Mouse (Mus musculus) forebrain, embryonic 14.5 days (tissue): ENCODE results near the gene Fcrl1. TPM values are rescaled to one million over a fixed set of nuclear protein-coding genes. Genes with fewer than 3 reads are reported as not detected.

Experiments used
- ATAC-seq: fragments of 200-750 bp; cut with Nextera tagmentation; 2 replicates; pipeline ENCODE4 v1.8.0; 2017; ENCODE audit warnings: mild to moderate bottlenecking, moderate library complexity
- DNase-seq: peaks from one replicate; pipeline ENCODE4 v3.0.0-alpha.2; 2015; ENCODE audit warnings: low spot score
- H3K27ac ChIP-seq: fragments of 300-500 bp; sonication (generic); 2 replicates; pipeline ENCODE4 v1.5.1; 2014; ENCODE audit warnings: low read depth, mild to moderate bottlenecking, control low read depth, low read length, moderate library complexity
- H3K27me3 ChIP-seq: fragments of 300-500 bp; sonication (generic); replicated peaks from 2 replicates; pipeline ENCODE4 v1.6.1; 2014; ENCODE audit warnings: low read length, control low read depth, mixed read lengths; ENCODE audit not compliant: control insufficient read depth, insufficient read depth
- H3K36me3 ChIP-seq: fragments of 300-500 bp; sonication (generic); 2 replicates; pipeline ENCODE4 v1.6.1; 2014; ENCODE audit warnings: low read length, control low read depth; ENCODE audit not compliant: control insufficient read depth, insufficient read depth
- H3K4me1 ChIP-seq: fragments of 300-500 bp; sonication (generic); 2 replicates; pipeline ENCODE4 v1.6.1; 2014; ENCODE audit warnings: antibody characterized with exemption, low read length, control low read depth; ENCODE audit not compliant: control insufficient read depth, insufficient read depth
- H3K4me2 ChIP-seq: fragments of 300-500 bp; sonication (generic); 2 replicates; pipeline ENCODE4 v1.6.1; 2014; ENCODE audit warnings: mild to moderate bottlenecking, control low read depth, low read length
- H3K4me3 ChIP-seq: fragments of 300-500 bp; sonication (generic); 2 replicates; pipeline ENCODE4 v1.5.1; 2014; ENCODE audit warnings: low read depth, low read length, control low read depth
- H3K9ac ChIP-seq: fragments of 300-500 bp; sonication (generic); 2 replicates; pipeline ENCODE4 v1.6.1; 2014; ENCODE audit warnings: mild to moderate bottlenecking, low read length, control low read depth, moderate library complexity
- H3K9me3 ChIP-seq: fragments of 300-500 bp; sonication (generic); replicated peaks from 2 replicates; pipeline ENCODE4 v1.6.1; 2016; ENCODE audit warnings: low read length, control low read depth, mixed read lengths; ENCODE audit not compliant: control insufficient read depth
- WGBS: fragments of 180-500 bp; shearing (Covaris S2); extraction: QIAGEN DNeasy Blood & Tissue Kit; methylation state at CpG from one replicate; pipeline ENCODE4 v1.1.7; 2014; 5-methylcytosine and 5-hydroxymethylcytosine counted together
- polyA plus RNA-seq: library from polyadenylated mRNA; unstranded; fragments of >200 nt; fragmentation: Nextera tagmentation; extraction: Ambion mirVana; gene quantifications from 2 replicates; pipeline ENCODE4 v1.2.1, GENCODE M21; 2014

Gene Fcrl1
- polyA plus RNA-seq, 1 experiment from 2014 or later, result 0.11 TPM

DNA sequence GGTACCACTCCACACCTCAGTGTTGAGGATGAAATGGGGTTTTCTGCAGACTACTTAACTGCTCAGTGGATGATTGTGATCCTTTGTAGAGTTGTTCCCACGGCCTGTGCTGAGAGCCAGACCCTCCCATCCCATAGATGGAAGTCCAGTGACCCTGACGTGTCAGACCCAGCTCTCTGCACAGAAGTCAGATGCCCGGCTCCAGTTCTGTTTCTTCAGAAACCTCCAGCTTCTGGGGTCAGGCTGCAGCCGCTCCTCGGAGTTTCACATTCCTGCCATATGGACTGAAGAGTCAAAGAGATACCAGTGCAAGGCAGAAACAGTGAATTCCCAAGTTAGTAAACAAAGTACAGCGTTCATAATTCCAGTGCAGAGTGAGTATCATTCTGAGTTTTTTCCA lies 67.8 kb downstream of the Fcrl1 start:
- Histone ChIP-seq H3K4me1 (no peaks in the 10 kb centered on the region), H3K27ac (no peak overlapping the region), H3K36me3 (no peaks in the 10 kb centered on the region), H3K27me3 (no peaks in the 10 kb centered on the region), H3K9me3 (no peaks in the 10 kb centered on the region), H3K4me2 (no peak overlapping the region), H3K9ac (no peak overlapping the region), H3K4me3 (no peak overlapping the region)
- ATAC-seq (no peak), DNase-seq (no peak)
- WGBS, result 81% methylated on average over 6 of the region's 6 CpGs

Other genes with a start within 250 kb of the Fcrl1 start
- gene Kirrel, start 201.6 kb upstream of the Fcrl1 start, polyA plus RNA-seq, result 2.2 and 2.9 TPM in 2 replicates
- gene Fcrls, start 112.6 kb upstream of the Fcrl1 start, polyA plus RNA-seq, result 12.0 and 13.8 TPM in 2 replicates
- 0.27 TPM in 1 of 2 replicates, not detected in the other for gene Cd5l, start 18.5 kb upstream of the Fcrl1 start, polyA plus RNA-seq
- not detected in 2 replicates for gene Fcrl5, start 59.4 kb downstream of the Fcrl1 start, polyA plus RNA-seq
- gene Etv3, start 149.0 kb downstream of the Fcrl1 start, polyA plus RNA-seq, result 5.5 and 6.0 TPM in 2 replicates
- 16.9 and 20.8 TPM in 2 replicates for gene Arhgef11, start 241.2 kb downstream of the Fcrl1 start, polyA plus RNA-seq